Mouse (Mus musculus) frontal cortex, postnatal 10 days (tissue): ENCODE data around the gene Gna11.

Experiments
- DNase-seq, 2 experiments: peaks; one replicate each; pipeline ENCODE4 v3.0.0; 2022; ENCODE audit warnings: low spot score in 2 of 2, mixed read lengths in 1 of 2

The Gna11 gene

DNA sequence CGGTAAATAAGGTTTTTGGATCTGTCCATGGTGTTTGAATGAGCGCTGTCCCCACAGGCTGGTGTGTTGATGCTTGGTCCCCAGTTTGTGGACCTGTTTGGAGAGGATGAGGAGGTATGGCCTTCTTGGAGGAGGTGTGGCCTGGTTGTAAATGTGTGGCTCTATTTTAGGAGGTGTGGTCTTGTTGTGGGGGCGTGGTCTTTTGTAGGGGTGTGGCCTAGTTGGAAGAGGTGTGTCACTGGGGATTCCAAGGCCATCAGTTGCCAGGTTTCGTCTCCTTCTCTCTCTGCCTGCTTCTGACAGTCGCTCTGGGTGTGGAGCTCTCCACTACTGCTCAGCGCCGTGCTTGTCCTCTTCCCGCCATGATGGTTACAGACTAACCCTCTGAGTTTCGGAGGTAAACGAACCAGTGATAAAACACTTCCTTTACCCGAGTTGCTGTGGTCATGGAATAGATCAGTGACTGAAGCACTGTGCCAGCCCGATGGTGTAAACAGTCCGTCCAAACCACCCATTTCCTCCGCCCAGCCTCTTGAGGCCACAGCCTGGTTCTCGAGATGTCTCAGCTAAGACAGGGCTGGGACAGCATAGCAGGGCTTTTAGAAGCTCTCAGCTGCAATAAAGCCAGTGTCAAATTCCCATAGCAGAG is 39.9 kb downstream of the Gna11 start:
- no peak for DNase-seq

DNA sequence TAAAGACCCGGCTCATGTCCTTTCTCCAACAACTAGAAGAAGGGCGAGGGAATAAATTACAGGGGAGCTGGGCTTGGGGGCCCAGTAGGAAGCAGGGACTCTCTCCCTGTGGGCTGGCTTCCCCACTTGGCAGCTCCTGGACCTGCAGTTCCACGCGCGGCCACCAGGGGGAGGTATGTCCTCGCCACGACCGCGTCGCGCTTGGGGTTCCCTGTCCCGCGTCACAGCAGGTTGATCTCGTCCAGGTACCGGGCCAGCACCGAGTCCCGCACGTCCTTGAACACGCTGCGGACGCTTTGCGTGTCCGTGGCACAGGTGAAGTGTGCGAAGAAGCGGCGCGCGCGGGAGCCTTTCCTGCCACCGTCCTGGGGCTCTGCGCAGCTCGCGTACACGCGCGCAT is 42.3 kb downstream of the Gna11 start:
- DNase-seq, result peak; percentile 74 to 87

DNA sequence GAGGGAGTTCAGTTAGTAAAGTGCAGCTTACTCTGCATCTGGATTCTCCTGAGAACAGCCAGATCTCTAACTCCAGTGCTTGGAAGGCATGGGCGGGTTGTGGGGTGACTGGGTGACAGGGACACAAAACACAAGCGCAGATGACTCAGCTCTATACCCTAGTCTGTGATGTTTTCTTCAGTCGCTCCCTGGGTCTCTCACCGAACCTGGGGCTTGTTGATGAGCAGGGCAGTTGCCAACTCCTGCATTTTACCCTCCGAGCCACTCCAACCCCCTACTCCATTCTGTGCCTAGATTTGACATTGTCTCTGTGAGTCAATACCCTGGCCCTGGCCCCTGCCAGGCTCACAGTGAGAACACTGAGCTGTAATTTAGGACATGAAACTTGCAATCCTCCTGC is 43.1 kb downstream of the Gna11 start:
- DNase-seq, result no peak

DNA sequence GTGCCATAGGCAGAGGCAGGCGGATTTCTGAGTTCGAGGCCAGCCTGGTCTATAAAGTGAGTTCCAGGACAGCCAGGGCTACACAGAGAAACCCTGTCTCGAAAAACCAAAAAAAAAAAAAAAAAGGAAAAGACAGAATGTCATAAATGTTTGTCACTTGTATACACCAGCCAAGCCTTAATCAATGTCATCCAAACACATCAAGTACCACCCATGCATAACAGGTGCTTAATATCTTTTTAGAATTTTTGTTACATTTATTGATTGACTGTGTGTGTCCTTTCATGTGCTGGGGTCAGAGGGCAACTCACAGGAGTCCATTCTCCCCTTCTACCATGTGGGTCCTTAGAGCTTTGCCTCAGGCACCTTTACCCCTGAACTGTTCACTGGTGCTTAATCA is 45.0 kb downstream of the Gna11 start, which contains the start of gene S1pr4:
Gene S1pr4, minus strand, starts transcription at position 101 of the 400 bp plus-strand sequence.
- no peak for DNase-seq

DNA sequence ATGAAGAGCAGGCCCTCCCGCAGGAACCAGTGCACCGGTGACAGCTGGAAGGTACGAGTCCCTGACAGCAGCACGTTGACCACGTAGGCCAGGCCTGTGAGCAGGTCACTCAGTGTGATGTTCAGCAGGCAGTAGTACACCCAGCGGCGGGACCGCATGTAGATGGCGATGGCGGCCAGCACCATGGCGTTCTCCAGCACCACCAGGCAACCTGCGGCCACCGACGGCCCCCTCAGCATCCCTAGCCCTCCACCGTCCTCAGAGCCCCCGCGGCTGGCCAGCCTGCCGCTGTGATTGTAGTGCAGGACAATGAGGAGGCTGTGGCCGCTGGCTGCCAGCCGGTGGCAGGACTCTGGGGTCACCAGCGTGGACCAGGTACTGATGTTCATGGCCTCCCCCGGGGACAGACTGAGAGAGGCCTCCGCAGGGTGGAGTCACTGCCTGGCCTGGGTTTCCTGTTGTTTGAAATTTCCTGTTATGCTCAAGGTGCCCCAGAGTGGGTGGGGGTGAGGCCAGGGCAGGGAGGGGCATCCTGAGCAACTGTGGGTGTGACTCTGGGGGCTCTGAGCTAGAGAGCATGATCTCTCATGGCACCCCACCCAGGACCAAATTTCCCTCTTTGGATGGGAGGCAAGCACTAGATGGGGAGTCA is 45.6 kb downstream of the Gna11 start:
- no peak for DNase-seq

DNA sequence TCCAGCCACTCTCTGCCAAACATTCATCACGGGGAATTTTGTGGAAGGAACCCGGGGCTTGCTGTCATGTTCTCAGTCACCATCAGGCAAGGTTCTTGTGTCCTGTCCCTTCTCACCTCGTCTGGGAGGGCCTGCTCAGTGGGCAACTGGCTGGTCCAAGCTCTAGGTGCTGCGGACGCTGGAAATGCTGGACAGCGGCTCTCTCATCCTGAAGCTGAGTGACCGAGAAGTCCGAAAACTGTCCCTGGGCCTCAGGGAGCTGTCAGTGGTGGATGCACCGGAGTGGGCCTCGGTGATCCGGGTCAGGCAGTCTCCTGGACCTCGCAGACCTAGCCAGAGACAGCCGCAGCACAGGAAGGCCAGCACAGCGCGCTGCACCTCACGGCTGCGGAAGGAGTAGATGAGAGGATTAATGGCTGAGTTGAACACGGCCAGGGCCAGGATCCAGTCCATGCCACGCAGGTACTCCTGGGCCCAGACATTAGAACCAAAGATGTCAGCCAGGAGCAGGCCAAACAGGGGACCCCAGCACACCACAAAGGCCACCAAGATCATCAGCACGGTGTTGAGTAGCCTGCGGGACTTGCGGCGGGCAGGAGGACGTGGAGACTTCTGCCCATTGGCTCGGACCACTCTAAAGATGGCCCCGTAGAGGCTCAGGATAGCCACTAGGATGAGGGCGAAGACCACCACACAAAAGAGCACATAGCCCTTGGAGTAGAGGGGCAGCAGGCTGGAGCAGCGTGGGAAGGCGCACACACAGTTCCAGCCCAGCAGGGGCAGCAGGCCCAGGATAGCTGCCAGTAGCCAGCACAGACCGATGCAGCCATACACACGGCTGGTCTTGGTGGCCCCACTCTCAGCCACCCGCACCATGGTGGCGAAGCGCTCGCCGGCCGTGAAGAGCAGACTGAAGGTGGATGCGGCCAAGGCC is 46.4 kb downstream of the Gna11 start:
- no peak for DNase-seq

DNA sequence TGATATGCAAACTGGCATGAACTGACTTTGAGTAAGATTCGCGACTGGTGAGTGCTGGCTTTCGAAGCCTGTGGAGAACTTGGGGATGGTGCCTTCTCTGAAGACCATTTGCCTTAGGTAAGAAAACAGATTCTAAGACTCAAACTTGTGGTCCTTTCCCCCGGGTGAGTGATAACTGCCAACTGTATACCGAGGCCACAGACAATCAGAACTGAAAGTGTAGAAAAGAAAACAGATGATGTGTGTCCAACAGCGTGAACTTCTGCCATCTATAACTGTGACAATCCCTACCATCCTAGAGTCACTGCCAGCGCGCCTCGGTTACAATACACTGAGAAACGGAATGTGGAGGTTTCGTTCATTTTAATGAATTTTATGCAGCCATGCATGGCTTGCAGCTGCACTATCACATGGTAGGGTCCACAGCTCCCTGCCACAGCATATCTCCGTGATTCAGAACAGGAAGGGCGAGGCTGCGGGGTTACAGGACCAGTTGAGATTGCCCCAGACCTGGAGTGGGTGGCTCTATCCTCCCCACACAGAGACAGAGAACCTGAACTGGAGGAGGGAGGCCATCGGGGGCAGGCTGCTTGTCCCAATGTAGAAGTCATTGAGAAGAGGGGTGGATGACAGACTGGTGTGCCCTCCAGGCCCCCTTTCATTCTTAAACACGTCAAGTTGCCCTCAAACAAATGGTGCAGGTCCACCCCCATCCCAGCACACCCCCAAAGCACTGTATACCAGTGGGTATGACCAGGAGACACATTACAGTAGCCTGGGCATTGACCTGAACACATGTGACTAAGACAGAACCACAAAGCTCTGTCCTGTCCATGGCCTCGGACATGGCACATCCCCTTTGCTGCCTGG is 47.4 kb downstream of the Gna11 start:
- DNase-seq, result no peak

DNA sequence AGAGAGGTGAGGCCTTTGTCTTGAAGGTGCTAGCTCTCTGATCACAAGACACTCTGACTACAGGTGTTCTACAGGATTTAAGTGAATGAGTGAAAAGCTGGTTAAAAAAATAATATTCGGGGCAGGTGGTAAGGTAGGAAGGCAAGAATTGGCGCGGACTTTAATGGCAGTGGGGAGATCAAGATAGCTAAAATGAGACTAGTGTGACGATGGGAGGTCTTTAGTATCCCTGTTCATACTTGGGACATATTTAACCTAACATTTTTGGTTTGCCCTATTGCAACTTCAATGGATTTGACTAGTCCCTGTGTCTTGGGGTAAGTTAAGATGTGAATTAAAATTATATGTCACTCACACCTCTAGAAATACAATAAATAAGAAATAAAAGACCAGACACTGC is 48.0 kb downstream of the Gna11 start:
- no peak for DNase-seq

DNA sequence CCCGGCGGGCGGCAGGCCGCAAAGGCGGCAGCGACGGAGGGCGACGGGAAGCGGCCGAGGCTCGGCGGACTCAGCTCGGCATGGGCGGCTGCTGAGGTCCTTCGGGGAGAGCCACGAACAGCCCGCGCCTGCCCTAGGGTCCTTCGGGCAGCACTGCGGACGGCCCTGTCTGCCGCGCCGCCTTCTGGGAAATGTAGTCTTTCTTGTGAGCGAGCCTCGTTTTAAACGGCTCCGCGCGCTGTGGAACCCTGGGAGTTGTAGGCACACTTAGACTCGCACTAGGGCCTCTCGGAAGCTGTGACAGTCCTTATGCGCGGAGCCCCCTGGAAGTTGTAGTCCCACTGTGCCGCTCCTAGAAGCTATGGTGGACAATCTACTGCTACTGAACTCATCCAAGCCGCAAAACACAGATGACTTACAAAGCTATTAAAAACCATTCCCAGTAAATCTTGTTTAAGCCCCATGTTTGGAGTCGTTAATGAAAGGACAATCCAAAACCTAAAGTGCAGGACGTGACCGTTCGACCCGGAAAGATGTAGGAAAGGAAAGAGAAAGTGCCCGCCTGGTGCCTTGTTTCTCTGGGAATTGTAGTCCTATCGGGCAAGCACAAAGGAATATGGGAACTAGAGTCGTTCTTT is 48.6 kb downstream of the Gna11 start, which contains the start of gene Ncln:
Gene Ncln, minus strand, starts transcription at position 129 of the 638 bp plus-strand sequence.
- DNase-seq, result peak; percentile 96 to 98

DNA sequence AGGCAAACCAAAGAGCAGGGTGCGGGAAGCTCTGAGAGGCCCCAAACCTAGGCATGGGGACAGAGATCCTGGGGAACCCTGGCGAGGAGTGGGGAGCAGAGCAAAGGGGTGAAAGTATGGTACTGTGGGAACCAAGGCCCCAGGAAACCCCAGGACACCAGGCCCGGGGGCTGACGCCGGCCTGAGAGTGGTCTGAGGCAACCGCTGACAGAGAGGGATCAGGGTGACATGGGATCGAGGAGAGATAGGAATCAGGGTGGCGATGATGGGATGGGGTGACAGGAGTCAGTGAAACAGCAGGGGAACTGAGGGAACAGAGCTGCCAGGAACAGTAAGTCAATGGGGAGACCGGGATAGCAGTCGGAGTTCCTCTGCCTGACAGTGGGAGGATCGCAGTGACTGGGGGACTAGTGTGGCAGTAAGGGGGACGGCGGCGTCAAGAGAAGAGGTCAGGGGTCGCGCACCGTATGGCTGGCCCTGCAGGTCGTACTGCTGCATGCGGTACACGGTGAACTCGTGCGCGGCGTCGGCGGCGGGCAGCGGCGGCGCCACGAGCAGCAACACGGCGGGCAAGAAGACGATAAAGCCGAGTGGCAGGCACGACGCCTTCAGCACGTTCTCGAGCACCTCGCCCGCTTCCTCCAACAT is 49.2 kb downstream of the Gna11 start:
- no peak for DNase-seq

DNA sequence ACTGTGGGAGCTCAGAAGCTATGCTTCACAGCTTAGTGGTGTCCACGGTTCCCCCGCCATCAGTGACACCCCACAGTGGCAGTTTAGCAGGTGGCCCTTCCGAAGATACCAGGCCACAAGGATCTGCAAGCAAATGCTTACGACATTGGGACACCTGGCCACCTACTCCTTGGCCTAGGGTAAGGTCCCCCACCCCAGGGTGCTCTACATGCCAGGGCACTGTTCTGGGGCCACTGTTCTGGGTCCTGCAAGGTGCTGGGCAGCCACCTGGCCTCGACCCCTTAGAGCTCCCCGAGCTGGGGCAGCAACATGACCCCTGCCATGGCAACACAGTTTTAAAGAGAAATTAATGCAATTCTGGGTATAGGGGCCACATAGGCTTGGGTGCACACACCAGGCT is 49.8 kb downstream of the Gna11 start:
- no peak for DNase-seq

DNA sequence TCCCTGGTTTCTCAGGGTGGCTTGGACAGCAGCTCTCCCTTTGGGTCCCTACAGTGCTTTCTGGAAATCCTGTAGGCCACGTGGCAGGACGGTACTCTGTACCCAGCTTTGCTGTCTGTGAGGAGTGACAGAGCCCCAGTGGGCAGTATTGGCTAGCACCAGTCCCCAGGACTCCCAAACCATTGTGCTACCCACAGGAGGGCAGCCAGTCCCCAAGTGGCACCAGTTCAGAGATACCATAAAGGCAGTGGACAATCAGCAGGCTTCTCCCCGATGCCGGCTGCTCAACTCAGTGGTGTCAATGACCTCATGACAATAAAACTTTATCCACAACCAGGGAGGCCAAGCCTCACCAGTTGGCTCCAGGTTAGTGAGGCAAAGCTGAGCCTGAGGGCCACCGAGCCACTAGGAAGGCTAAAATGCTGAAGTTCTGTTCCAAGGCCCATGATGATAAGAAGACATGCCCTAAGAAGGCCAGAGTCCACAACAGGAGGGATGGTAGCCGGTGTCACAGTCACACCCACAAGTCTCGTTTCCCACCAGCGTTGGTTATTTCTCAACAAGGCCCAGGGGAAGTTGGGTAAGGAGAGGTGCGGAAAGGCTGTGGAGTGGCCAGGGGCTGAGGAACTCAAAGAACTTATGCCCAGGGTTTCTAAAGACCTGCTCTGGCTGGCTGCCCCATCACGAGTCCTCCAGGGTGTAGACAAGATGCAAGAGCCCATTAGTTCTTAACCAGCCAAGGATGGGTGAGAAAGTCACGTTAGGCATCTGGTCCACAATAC is 50.5 kb downstream of the Gna11 start:
- no peak for DNase-seq

DNA sequence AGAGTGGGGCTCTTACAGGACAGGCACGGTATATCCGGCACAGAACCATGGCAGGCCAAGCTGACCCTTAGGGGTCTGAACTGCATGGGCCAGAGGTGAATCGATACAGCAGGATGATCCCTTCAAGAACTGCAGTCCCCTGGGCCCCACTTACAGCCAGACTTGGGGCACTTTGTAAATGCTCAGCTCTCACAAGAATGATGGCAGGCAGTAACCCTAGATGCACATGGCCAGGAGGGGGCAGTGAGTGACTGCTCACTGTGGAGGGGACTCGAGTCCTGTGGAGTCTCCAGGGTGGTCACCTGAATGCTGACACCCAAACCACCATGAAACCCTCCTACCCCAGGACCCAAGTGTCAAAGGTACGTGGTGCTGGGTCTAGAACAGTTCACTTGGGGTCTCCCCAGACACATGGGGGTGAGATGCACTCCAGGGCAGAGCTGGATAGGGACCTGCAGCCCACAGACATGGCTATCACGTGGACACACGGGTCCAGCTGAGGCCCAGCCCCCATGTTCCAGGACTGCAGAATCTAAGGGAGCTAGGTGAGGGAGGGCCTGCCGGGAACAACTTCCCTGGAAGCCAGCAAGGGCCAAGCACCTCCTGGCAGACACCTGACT is 51.3 kb downstream of the Gna11 start:
- no peak for DNase-seq

DNA sequence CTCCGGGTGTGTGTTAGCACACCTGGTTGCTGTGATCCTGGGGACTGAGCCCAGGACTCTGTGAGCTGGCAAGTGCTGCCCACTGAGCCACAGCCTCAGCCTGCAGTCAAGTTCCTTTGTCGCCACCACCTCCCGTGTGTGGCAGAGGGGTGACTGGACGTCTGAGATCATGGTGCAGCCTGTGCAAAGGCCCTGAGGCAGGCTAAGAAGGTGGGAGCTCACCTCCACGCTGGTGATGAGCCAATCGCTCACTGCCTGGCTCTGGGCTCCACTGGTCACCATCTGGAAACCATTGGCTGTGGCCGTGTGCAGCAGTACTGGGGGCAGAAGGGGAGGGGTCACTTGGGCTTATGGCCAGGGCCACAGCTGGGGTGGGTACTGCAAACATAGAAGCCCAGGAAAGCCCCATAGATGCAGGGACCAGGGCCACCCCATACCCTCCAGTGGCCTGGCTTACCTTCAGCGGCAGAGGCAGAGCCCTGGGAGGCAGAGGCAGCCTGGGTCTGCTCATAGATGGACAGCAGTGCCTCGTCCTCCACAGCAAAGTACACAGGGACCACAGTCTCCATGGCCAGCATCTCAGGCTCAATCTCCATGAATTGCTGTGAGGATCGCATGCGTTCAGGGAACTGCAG is 52.3 kb downstream of the Gna11 start:
- DNase-seq, result peak in 1 of 2 experiments; percentile 11

DNA sequence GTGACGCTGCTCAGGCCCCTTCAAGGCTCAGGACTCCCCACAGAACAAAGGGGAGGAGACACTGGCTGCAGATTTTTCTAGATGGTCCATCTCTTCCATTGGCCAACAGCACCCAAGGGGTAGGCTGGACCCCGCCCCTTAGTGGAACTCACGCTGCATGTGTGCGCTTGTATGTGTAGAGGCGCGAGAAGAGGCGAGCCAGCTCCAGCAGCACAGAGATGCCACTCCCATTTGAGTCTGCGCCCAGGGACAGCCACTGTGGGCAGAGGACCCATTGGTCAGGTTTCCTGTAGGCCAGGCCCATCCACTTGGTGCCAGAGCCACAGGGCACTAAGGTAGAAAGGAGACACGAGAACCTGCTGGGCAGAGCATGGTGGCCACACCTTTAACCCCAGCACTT is 54.0 kb downstream of the Gna11 start:
- no peak for DNase-seq

DNA sequence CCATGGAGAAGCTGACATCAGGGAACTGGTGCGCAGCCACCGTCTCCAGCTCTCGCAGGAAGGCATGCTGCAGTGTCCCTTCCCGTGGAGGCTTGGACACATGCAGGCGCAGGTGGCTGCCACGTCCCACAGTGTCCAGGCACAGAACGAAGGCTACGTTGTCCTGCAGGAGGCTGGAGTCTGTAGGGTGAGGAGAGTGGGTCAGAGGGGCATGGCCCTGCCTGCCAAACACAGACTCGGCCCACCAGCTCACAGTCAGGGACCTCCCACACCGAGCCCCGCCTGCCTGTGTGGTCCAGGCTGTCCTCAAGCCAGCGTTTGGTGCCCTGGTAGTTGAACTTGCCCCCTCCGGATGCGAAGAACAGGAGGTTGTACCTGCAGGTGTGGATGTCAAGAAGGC is 55.0 kb downstream of the Gna11 start:
- DNase-seq, result no peak

DNA sequence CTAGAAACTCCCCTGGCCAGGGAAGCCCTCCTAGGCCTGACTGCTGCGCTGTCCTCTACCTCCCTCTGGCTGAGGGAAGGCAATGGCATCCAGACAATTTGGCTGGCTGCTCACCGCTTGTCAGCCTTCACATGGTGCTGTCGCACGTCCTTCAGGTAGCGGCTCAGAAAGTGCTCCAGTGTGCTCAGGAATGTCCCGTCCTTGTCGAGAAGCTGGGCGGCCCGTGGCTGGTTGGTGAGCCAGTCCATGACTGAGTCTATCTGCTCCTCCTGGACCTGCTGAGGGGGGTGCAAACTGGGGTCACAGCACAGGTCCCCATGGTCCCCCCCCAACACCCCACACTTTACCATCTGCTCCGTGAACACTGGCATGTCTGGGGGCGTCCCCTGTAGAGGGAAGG is 56.9 kb downstream of the Gna11 start:
- no peak for DNase-seq

DNA sequence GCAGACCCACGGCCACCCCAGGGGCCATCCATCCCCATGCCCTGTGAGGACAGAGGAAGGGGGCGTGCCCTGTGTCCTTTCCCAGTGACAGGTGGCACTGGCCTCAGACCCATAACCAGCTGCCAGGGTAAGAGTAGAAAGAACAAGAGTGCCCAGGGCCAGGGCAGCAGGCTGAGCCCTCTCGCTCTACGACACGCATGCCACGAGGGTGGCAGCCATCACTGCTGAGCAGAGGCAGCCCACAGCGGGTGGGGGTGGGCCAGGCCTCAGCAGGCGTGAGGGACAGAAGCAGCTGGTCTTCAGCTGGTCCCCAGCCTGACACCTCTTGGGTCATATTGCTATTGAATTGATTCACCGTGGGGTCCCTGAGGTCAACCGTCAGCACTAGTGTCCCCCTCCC is 58.5 kb downstream of the Gna11 start:
- no peak for DNase-seq
